Mouse (Mus musculus): ENCODE measurements at regions not wholly inside any gene's neighbourhood (a gene's known extent, or its start where the extent isn't known, plus 50 kb on each side); places are given as distances from the start of the nearest gene placed in this dataset.
A peak's percentile ranks its signal among the peaks of the same experiment; 100 is the strongest.

DNA sequence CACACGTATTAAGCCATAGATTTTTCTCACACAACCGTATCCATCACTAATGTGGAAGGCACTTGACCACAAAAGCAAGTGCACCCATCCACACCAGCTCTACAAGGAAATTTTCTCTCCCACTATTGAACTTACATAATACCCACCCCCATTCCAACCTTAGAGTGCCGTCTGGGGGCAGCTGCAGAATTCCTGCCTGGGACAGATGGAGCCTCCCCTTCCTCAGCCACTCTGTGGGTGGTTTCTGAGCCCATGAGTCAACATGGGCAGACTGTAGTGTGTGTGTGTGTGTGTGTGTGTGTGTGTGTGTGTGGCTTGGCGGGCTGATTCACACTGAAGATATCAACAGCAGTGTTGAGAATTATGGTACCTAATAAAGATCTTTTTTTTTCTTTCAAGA, 489.5 kb downstream of the Prss52 start:
- ATAC-seq (ENCODE audit: insufficient number of reproducible peaks, low FRiP score, low TSS enrichment) = 0 out of 2 replicates have a peak, but pooled peaks have one; percentile 5

GRCm38 (mm10) chr14:64594021-64594561, 490.0 kb downstream of the Prss52 start:
- no peak for ATAC-seq (ENCODE audit: insufficient number of reproducible peaks, low FRiP score, low TSS enrichment)

- 0 out of 2 replicates have a peak, but pooled peaks have one; percentile 10 for ATAC-seq (ENCODE audit: insufficient number of reproducible peaks, low FRiP score, low TSS enrichment)
Observed at GRCm38 (mm10) chr14:64594811-64595522, 490.9 kb downstream of the Prss52 start.

GRCm38 (mm10) chr14:64595523-64595889, 491.4 kb downstream of the Prss52 start:
- ATAC-seq (ENCODE audit: insufficient number of reproducible peaks, low FRiP score, low TSS enrichment) = no peak

DNA sequence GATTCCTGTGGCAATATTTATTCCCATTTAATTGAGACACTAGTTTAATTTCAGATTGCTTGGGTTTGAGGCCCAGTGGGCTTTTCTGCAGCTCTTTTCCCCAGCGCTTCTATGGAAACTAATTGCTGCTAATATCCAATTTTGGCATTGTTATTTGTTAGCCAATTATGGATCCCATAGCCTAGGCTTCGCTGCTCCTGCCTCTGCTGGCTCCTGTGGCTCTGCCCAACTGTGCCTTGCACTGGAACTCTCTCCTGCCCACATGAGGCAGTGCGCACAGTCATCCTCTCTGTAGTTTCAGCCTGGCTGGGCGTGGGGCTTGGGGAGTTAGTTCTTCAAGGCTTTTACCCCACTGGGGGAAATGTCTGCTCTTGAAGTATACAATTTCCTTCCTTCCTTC, 491.8 kb downstream of the Prss52 start:
- no peak for ATAC-seq (ENCODE audit: insufficient number of reproducible peaks, low FRiP score, low TSS enrichment)

DNA sequence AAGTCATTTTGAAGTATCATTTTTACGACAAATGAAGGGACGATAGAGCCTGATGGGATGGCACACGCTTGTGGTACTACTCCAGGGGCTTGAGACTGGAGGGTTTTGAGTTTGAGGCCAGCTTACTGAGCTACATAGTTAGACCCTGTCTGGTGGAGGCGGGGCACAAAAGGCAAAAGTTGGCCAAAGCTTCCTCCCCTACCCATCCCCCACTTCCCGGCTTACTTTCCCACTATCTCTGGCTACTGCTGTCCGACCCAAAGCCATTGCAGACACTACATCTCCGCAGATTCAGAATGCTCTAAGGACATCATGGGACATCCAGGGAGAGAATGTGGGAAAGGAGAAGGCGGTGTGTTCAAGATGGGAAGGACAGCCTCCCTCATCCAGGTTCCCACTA, 493.1 kb downstream of the Prss52 start:
- ATAC-seq (ENCODE audit: insufficient number of reproducible peaks, low FRiP score, low TSS enrichment) = no peak
